Mouse (Mus musculus) MEL-GATA-1-ER (cell line): ENCODE measurements at regions not wholly inside any gene's neighbourhood (a gene's known extent, or its start where the extent isn't known, plus 50 kb on each side); places are given as distances from the start of the nearest gene placed in this dataset.
"Not testable (repeated sequence)": the region's sequence is repeated elsewhere in the genome, so short reads cannot be mapped to it uniquely, and the experiment has no call there.

Experiments
- DNase-seq: peaks from one replicate; pipeline ENCODE4 v3.0.0-alpha.2; 2012; ENCODE audit warnings: low read depth; ENCODE audit errors: extremely low read depth

GRCm38 (mm10) chr1:80969927-80970326 lies 106.8 kb upstream of the Nyap2 start:
- DNase-seq: no peak

GRCm38 (mm10) chr1:80969194-80969593 lies 107.6 kb upstream of the Nyap2 start:
- no peak for DNase-seq

- DNase-seq: no peak
These were observed 111.0 kb upstream of the Nyap2 start for GRCm38 (mm10) chr1:80965792-80966191.

DNA sequence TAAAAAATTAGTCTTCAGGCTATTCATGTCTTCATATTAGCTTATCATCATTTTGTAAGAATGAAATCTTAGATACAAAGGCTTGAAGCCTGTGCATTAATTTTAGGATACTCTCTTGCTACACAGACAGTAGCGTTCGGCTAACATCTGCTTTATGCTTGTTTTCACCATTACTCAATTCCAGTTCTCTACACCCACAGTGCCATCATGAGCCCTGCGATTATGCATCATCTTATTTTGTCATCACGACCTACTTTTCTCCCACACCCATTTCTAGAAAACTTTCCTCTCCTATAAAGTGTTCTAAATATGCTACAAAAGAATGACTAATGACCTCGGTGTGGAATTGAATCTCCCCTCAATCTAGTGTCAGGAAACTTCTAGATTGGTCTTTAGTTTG lies 112.4 kb upstream of the Nyap2 start:
- no peak for DNase-seq

- no peak for DNase-seq
These were observed 112.9 kb upstream of the Nyap2 start for GRCm38 (mm10) chr1:80963838-80964237.

DNA sequence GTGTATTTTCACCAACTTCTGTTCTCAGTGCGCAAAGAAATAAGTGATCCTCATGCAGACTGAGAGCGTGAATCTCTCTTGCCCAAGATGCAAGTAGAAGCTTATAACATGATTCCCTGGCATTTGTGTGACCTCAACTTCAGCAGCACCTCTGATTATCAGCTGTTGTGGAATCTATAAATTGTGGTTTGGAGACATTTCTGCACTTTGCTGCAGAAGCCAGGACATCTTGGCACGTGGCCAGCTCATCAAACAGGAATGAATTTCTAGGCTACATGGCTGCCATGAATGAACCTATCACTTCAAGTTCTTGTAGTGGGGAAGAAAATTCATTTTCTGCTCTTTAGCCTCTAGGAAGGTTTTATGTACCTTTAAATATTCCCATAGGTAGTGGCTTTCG lies 126.3 kb upstream of the Nyap2 start:
- no peak for DNase-seq

DNA sequence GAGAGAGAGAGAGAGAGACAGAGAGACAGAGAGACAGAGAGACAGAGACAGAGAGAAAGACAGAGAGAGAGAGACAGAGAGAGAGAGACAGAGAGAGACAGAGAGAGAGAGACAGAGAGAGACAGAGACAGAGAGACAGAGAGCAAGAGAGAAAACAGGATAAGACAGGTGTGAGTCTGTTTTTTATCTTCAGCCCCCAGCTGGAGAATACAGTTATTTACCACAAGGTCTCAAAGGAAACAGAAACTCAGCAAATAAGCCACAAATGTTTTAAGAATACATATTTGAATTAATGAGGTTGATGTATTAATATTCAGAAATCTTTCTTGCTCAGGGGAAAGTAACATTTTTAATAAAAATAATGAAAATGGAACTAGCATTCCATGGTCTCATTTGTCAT lies 130.7 kb upstream of the Nyap2 start:
- not testable (repeated sequence) for DNase-seq

GRCm38 (mm10) chr1:80939372-80939771 lies 137.4 kb upstream of the Nyap2 start:
- no peak for DNase-seq

DNA sequence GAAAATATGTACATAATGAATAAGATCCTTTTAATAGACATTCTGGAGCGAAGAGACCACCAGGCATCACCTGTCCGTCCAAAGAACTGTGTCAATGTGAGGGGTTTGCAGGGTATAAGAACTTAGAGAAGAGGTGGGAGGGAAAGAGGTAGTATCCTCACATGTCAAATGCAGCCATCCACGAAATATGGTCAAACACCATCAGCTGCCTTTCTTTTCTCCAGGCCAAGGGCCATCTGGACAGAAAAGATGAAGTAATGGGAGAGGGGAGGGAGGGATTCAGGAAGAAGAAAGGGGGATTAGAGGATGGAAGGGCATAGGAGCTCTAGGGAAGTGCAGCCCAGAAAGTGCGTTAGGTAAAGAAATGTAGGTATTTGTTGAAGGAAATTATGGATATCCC lies 141.0 kb upstream of the Dock10 start:
- no peak for DNase-seq

GRCm38 (mm10) chr1:80874140-80874849 lies 116.0 kb upstream of the Dock10 start:
- no peak for DNase-seq

- peak; percentile 8 for DNase-seq
These were observed 115.3 kb upstream of the Dock10 start for GRCm38 (mm10) chr1:80873596-80873995.

GRCm38 (mm10) chr1:80868805-80869204 lies 110.5 kb upstream of the Dock10 start:
- DNase-seq: no peak

DNA sequence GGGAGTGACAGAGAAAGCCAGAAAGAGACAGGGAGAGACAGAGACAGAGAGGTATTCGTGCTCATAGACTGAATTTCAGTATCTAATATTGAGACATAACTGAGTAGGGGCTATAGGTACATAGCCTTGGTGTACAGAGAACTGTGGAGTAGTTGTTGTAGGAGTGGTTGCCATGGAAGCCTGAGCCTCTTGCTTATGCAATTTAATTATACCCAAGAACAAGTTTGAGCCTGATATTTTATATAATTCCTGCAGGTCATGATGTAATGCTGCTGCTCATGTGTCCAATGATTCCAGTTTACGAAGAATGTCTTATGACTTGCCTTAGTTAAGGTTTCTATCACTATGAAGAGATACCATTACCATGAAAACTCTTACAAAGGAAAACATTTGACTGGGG lies 98.7 kb upstream of the Dock10 start:
- no peak for DNase-seq

- DNase-seq: no peak
These were observed 96.8 kb upstream of the Dock10 start for GRCm38 (mm10) chr1:80854945-80855656.

DNA sequence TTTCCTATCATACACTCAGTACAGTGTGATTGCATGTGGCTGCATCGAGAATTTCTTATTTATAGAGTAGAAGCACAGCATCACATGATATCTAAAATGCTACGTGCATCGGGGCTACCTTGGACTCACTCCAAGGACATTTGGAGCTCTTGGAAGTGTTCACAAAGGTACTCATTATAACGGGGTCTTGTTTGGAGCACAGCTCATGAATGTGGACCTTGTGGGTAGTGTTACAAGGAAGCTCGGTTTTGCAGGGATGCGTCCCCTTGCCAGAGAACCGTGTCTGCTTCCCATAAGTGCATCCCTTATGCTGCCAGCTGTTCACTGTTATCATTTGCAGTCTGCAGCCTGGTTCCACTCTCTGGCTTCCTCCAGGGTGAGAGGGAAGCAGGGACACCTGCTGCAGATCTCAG lies 96.0 kb upstream of the Dock10 start:
- DNase-seq: no peak

- no peak for DNase-seq
These were observed 94.4 kb upstream of the Dock10 start for GRCm38 (mm10) chr1:80852761-80853160.

DNA sequence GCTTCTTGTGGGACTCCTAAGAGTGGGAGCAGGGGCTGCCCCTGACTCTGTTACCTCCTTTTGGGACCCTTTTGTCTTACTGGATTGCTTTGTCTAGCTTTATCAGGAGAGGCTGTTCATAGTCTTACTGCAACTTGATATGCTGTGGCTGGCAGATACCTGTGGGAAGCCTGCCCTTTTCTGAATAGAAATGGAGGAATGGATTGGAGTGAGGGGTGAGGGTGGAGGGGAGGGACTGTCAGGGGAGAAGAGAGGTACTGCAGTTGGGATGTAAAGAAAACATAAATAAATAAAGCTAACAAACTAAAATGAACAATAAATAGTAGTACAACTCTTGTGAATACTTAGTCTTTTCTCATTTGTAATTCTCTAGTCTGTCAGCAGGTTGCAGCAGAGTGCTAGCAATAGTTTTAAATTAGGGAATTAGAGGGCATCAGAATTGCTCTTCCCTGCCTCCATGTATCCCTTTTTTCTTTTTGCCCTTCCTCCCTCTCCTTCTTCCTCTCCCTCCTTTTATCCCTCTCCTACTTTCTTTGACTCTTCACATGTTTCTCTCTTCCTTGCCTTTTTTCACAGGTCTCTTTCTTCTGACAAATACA lies 72.0 kb upstream of the Dock10 start:
- DNase-seq: no peak

DNA sequence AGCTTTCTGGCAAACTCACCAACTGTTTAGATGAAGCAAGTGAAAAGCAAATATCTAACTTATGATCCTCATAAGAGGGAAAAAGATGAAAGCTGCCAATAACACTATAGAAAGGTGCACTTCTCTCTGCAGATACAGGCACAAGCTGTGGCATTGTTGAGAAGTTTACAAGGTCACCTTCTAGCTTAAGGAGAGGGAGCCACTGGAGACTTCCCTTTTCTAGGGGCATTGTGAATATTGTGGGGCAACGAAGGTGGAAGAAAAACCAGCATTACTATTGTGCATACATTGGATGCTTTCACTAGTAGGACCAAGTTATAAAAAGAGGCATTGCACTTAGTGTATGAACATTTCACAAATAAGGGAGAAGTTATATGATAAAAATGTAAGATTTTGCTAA lies 68.1 kb upstream of the Dock10 start:
- DNase-seq: no peak

GRCm38 (mm10) chr1:80823953-80824352 lies 65.6 kb upstream of the Dock10 start:
- DNase-seq: no peak

- no peak for DNase-seq
These were observed 63.9 kb upstream of the Dock10 start for GRCm38 (mm10) chr1:80822185-80822584.

DNA sequence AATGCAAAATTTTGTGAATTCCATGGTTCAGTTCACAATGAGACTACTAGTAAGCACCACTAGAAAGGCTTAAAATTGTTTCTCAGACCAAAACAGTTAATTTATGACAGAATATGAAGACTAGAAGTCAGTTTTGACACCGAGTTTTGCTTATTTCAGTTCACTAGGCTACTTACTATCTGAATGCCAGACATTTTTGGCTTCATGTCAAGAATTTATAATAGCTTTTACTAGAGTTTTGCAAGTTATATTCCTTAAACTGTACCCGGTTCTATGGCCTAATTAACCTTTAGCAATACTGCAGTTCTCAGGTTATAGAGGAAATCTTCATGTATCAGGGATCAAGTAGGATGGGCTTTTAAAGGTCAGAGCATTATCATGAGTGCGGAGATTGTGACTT lies 54.6 kb upstream of the Dock10 start:
- DNase-seq: no peak
